Mouse (Mus musculus) right cerebral cortex, postnatal 25 days (tissue): ENCODE data around the gene Rpusd3.

Source experiments
- DNase-seq: peaks from one replicate; pipeline ENCODE4 v3.0.0; 2022

Gene Rpusd3

GRCm38 (mm10) chr6:113419199-113419587 is at the start of gene Rpusd3:
Gene Rpusd3, minus strand, starts transcription at chr6:113419340.
- DNase-seq, result peak; percentile 98

GRCm38 (mm10) chr6:113468512-113468911 is 49.4 kb upstream of the Rpusd3 start:
- DNase-seq, result no peak

GRCm38 (mm10) chr6:113465602-113466001 is 46.5 kb upstream of the Rpusd3 start:
- no peak for DNase-seq

- DNase-seq, result no peak
Observed at GRCm38 (mm10) chr6:113464040-113464439, 44.9 kb upstream of the Rpusd3 start.

GRCm38 (mm10) chr6:113458635-113459034 is 39.5 kb upstream of the Rpusd3 start:
- no peak for DNase-seq

- no peak for DNase-seq
Observed at GRCm38 (mm10) chr6:113457952-113458534, 38.9 kb upstream of the Rpusd3 start, which contains the start of gene Il17re. Gene Il17re, plus strand, starts transcription at chr6:113458484.

- no peak for DNase-seq
Observed at GRCm38 (mm10) chr6:113455007-113455406, 35.9 kb upstream of the Rpusd3 start.

GRCm38 (mm10) chr6:113451839-113452238 is 32.7 kb upstream of the Rpusd3 start:
- DNase-seq, result no peak

GRCm38 (mm10) chr6:113447639-113448038 is 28.5 kb upstream of the Rpusd3 start:
- no peak for DNase-seq

GRCm38 (mm10) chr6:113444207-113444965 is 25.2 kb upstream of the Rpusd3 start:
- no peak for DNase-seq

- no peak for DNase-seq
Observed at GRCm38 (mm10) chr6:113443091-113443490, 24.0 kb upstream of the Rpusd3 start.

GRCm38 (mm10) chr6:113442442-113443090 is 23.4 kb upstream of the Rpusd3 start, which contains the start of gene Jagn1:
Gene Jagn1, plus strand, starts transcription at chr6:113442569.
- peak; percentile 87 for DNase-seq

GRCm38 (mm10) chr6:113442087-113442441 is 22.9 kb upstream of the Rpusd3 start:
- no peak for DNase-seq

GRCm38 (mm10) chr6:113441147-113441680 is 22.1 kb upstream of the Rpusd3 start:
- DNase-seq, result peak; percentile 39

- no peak for DNase-seq
Observed at GRCm38 (mm10) chr6:113440686-113441085, 21.5 kb upstream of the Rpusd3 start.

GRCm38 (mm10) chr6:113438721-113439430 is 19.7 kb upstream of the Rpusd3 start:
- no peak for DNase-seq

- DNase-seq, result no peak
Observed at GRCm38 (mm10) chr6:113437135-113437534, 18.0 kb upstream of the Rpusd3 start.

GRCm38 (mm10) chr6:113435664-113436205 is 16.6 kb upstream of the Rpusd3 start, which contains the start of gene Cidec:
Gene Cidec, minus strand, starts transcription at chr6:113435760.
- DNase-seq, result no peak

GRCm38 (mm10) chr6:113434691-113435090 is 15.6 kb upstream of the Rpusd3 start:
- DNase-seq, result no peak

GRCm38 (mm10) chr6:113433661-113434060 is 14.5 kb upstream of the Rpusd3 start:
- no peak for DNase-seq

GRCm38 (mm10) chr6:113431801-113432200 is 12.7 kb upstream of the Rpusd3 start:
- no peak for DNase-seq

- no peak for DNase-seq
Observed at GRCm38 (mm10) chr6:113430846-113431245, 11.7 kb upstream of the Rpusd3 start.

GRCm38 (mm10) chr6:113429965-113430364 is 10.8 kb upstream of the Rpusd3 start:
- DNase-seq, result no peak
